Mouse (Mus musculus) kidney, postnatal 0 days (tissue): ENCODE data around the gene Tnp1. TPM values are rescaled to one million over a fixed set of nuclear protein-coding genes. Genes with fewer than 3 reads are reported as not detected.
A peak's percentile ranks its signal among the peaks of the same experiment; 100 is the strongest.

Experiments
- ATAC-seq: fragments of 200-750 bp; cut with Nextera tagmentation; replicated peaks from 2 replicates; pipeline ENCODE4 v1.8.0; 2017; ENCODE audit warnings: low read depth, moderate number of reproducible peaks, moderate TSS enrichment, moderate library complexity; ENCODE audit not compliant: low FRiP score
- DNase-seq: peaks from one replicate; pipeline ENCODE4 v3.0.0-alpha.2; 2016; ENCODE audit warnings: low spot score
- H3K27ac ChIP-seq: fragments of 300-500 bp; sonication (generic); 2 replicates; pipeline ENCODE4 v1.5.1; 2014; ENCODE audit warnings: mild to moderate bottlenecking
- H3K27me3 ChIP-seq: fragments of 300-500 bp; sonication (generic); 2 replicates; pipeline ENCODE4 v1.6.1; 2014; ENCODE audit warnings: low read length, mixed read lengths; ENCODE audit not compliant: insufficient read depth
- H3K36me3 ChIP-seq: fragments of 300-500 bp; sonication (generic); 2 replicates; pipeline ENCODE4 v1.6.1; 2014; ENCODE audit warnings: low read length, mixed read lengths; ENCODE audit not compliant: insufficient read depth
- H3K4me1 ChIP-seq: fragments of 300-500 bp; sonication (generic); replicated peaks from 2 replicates; pipeline ENCODE4 v1.6.1; 2014; ENCODE audit warnings: antibody characterized with exemption, low read length, mixed read lengths; ENCODE audit not compliant: insufficient read depth
- H3K4me2 ChIP-seq: fragments of 300-500 bp; sonication (generic); 2 replicates; pipeline ENCODE4 v1.6.1; 2014; ENCODE audit warnings: mild to moderate bottlenecking, low read length, moderate library complexity, mixed read lengths
- H3K4me3 ChIP-seq: fragments of 300-500 bp; sonication (generic); replicated peaks from 2 replicates; pipeline ENCODE4 v1.5.1; 2014; ENCODE audit warnings: low read depth, low read length
- H3K9ac ChIP-seq: fragments of 300-500 bp; sonication (generic); 2 replicates; pipeline ENCODE4 v1.6.1; 2014; ENCODE audit warnings: low read depth, low read length
- H3K9me3 ChIP-seq: fragments of 300-500 bp; sonication (generic); replicated peaks from 2 replicates; pipeline ENCODE4 v1.6.1; 2016; ENCODE audit warnings: low read length, inconsistent platforms, mixed read lengths
- CTCF ChIP-seq: IDR thresholded peaks from 2 replicates; pipeline ENCODE4 v1.5.1; 2016; ENCODE audit warnings: antibody characterized with exemption, low read depth, mild to moderate bottlenecking, moderate library complexity
- WGBS: fragments of 180-500 bp; shearing (Covaris S2); extraction: QIAGEN DNeasy Blood & Tissue Kit; methylation state at CpG from one replicate; pipeline ENCODE4 v1.1.7; 2014; 5-methylcytosine and 5-hydroxymethylcytosine counted together
- polyA plus RNA-seq: library from polyadenylated mRNA; unstranded; fragments of >200 nt; fragmentation: Nextera tagmentation; extraction: Ambion mirVana; gene quantifications from 2 replicates; pipeline ENCODE4 v1.2.1, GENCODE M21; 2015

The Tnp1 gene
- polyA plus RNA-seq, 1 experiment from 2014 or later, result not detected

- TF ChIP-seq CTCF, result no peak
- H3K4me1 ChIP-seq, result no peaks in the 10 kb centered on the region
- H3K9ac ChIP-seq, result no peak overlapping the region
- DNase-seq (no peak), ATAC-seq (no peak)
- no peaks in the 10 kb centered on the region for H3K27me3 ChIP-seq
- 81% methylated on average over 3 of the region's 3 CpGs for WGBS
- H3K9me3 ChIP-seq, result no peaks in the 10 kb centered on the region
- no peak overlapping the region for H3K4me2 ChIP-seq
- no peak overlapping the region for H3K27ac ChIP-seq
- H3K36me3 ChIP-seq, result no peaks in the 10 kb centered on the region
- H3K4me3 ChIP-seq, result no peak overlapping the region
These were observed 22.8 kb upstream of the Tnp1 start for GRCm38 (mm10) chr1:73038532-73038931.

- no peak for TF ChIP-seq CTCF
- H3K27me3 ChIP-seq, result no peaks in the 10 kb centered on the region
- DNase-seq, result peak; percentile 64
- no peaks in the 10 kb centered on the region for H3K4me1 ChIP-seq
- ATAC-seq, result no peak; the same call in 1 of the 2 replicates
- H3K4me3 ChIP-seq, result no peak overlapping the region
- no peaks in the 10 kb centered on the region for H3K9me3 ChIP-seq
- H3K36me3 ChIP-seq, result no peaks in the 10 kb centered on the region
- H3K4me2 ChIP-seq, result no peak overlapping the region
- no peak overlapping the region for H3K9ac ChIP-seq
- WGBS, result 52% methylated on average over 3 of the region's 3 CpGs
- no peak overlapping the region for H3K27ac ChIP-seq
These were observed 20.8 kb upstream of the Tnp1 start for GRCm38 (mm10) chr1:73036536-73036935.

- WGBS, result 76% methylated on average over 3 of the region's 3 CpGs
- H3K27ac ChIP-seq, result no peak overlapping the region
- no peaks in the 10 kb centered on the region for H3K4me1 ChIP-seq
- H3K27me3 ChIP-seq, result no peaks in the 10 kb centered on the region
- no peak overlapping the region for H3K4me2 ChIP-seq
- TF ChIP-seq CTCF, result no peak
- DNase-seq (no peak), ATAC-seq (no peak)
- H3K9ac ChIP-seq, result no peak overlapping the region
- H3K9me3 ChIP-seq, result no peaks in the 10 kb centered on the region
- H3K36me3 ChIP-seq, result no peaks in the 10 kb centered on the region
- H3K4me3 ChIP-seq, result no peak overlapping the region
These were observed 20.0 kb upstream of the Tnp1 start for GRCm38 (mm10) chr1:73035726-73036125.

- Histone ChIP-seq H3K4me3 (no peak overlapping the region), H3K36me3 (no peaks in the 10 kb centered on the region), H3K9me3 (no peaks in the 10 kb centered on the region), H3K9ac (no peak overlapping the region), H3K4me2 (no peak overlapping the region), H3K27ac (no peak overlapping the region), H3K27me3 (no peaks in the 10 kb centered on the region), H3K4me1 (no peaks in the 10 kb centered on the region)
- 84% methylated on average over 5 of the region's 5 CpGs for WGBS
- ATAC-seq (no peak), DNase-seq (no peak)
- TF ChIP-seq CTCF, result no peak
These were observed 16.8 kb upstream of the Tnp1 start for GRCm38 (mm10) chr1:73032491-73032890.

GRCm38 (mm10) chr1:73028741-73029140, 13.0 kb upstream of the Tnp1 start:
- H3K9me3 ChIP-seq, result no peaks in the 10 kb centered on the region
- WGBS, result 76% methylated on average over 6 of the region's 6 CpGs
- no peak overlapping the region for H3K27ac ChIP-seq
- H3K4me3 ChIP-seq, result no peak overlapping the region
- no peak for ATAC-seq
- TF ChIP-seq CTCF, result no peak
- no peaks in the 10 kb centered on the region for H3K4me1 ChIP-seq
- DNase-seq, result no peak
- H3K4me2 ChIP-seq, result no peak overlapping the region
- H3K36me3 ChIP-seq, result no peaks in the 10 kb centered on the region
- no peaks in the 10 kb centered on the region for H3K27me3 ChIP-seq
- H3K9ac ChIP-seq, result no peak overlapping the region

GRCm38 (mm10) chr1:73027381-73027780, 11.7 kb upstream of the Tnp1 start:
- TF ChIP-seq CTCF, result no peak
- Histone ChIP-seq H3K4me3 (no peak overlapping the region), H3K27ac (no peak overlapping the region), H3K9me3 (no peaks in the 10 kb centered on the region), H3K36me3 (no peaks in the 10 kb centered on the region), H3K9ac (no peak overlapping the region), H3K4me1 (no peaks in the 10 kb centered on the region), H3K4me2 (no peak overlapping the region), H3K27me3 (no peaks in the 10 kb centered on the region)
- DNase-seq (no peak), ATAC-seq (no peak)
- 68% methylated on average over 4 of the region's 4 CpGs for WGBS

- Histone ChIP-seq H3K4me3 (no peak overlapping the region), H3K4me2 (no peak overlapping the region), H3K4me1 (no peaks in the 10 kb centered on the region), H3K9ac (no peak overlapping the region), H3K27me3 (no peaks in the 10 kb centered on the region), H3K36me3 (no peaks in the 10 kb centered on the region), H3K27ac (no peak overlapping the region), H3K9me3 (no peaks in the 10 kb centered on the region)
- ATAC-seq, result no peak
- WGBS, result 62% methylated on average over 5 of the region's 5 CpGs
- DNase-seq, result no peak
- TF ChIP-seq CTCF, result no peak
These were observed 11.1 kb upstream of the Tnp1 start for GRCm38 (mm10) chr1:73026786-73027299.
